Mouse (Mus musculus) embryonic facial prominence, embryonic 13.5 days (tissue): ENCODE measurements around the gene Utp6. TPM values are rescaled to one million over a fixed set of nuclear protein-coding genes. Genes with fewer than 3 reads are reported as not detected.

Source experiments
- ATAC-seq: fragments of 200-750 bp; cut with Nextera tagmentation; 2 replicates; pipeline ENCODE4 v1.8.0; 2017; ENCODE audit warnings: low read depth; ENCODE audit not compliant: insufficient number of reproducible peaks, insufficient read depth, low FRiP score, low TSS enrichment
- H3K27ac ChIP-seq: fragments of 300-500 bp; sonication (generic); 2 replicates; pipeline ENCODE4 v1.5.1; 2015; ENCODE audit warnings: moderate library complexity, mild to moderate bottlenecking, inconsistent platforms
- H3K27me3 ChIP-seq: fragments of 300-500 bp; sonication (generic); 2 replicates; pipeline ENCODE4 v1.6.1; 2015; ENCODE audit warnings: mild to moderate bottlenecking, inconsistent platforms
- H3K36me3 ChIP-seq: fragments of 300-500 bp; sonication (generic); 2 replicates; pipeline ENCODE4 v1.6.1; 2015; ENCODE audit warnings: mild to moderate bottlenecking, inconsistent platforms
- H3K4me1 ChIP-seq: fragments of 300-500 bp; sonication (generic); 2 replicates; pipeline ENCODE4 v1.6.1; 2015; ENCODE audit warnings: inconsistent platforms
- H3K4me2 ChIP-seq: fragments of 300-500 bp; sonication (generic); 2 replicates; pipeline ENCODE4 v1.6.1; 2015; ENCODE audit warnings: moderate library complexity, mild to moderate bottlenecking, inconsistent platforms
- H3K4me3 ChIP-seq: fragments of 300-500 bp; sonication (generic); 2 replicates; pipeline ENCODE4 v1.5.1; 2015; ENCODE audit warnings: mild to moderate bottlenecking, inconsistent platforms
- H3K9ac ChIP-seq: fragments of 300-500 bp; sonication (generic); 2 replicates; pipeline ENCODE4 v1.6.1; 2015; ENCODE audit warnings: mild to moderate bottlenecking, inconsistent platforms
- H3K9me3 ChIP-seq: fragments of 300-500 bp; sonication (generic); 2 replicates; pipeline ENCODE4 v1.6.1; 2016; ENCODE audit warnings: inconsistent platforms
- WGBS: fragments of 180-500 bp; shearing (Covaris S2); methylation state at CpG from one replicate; pipeline ENCODE4 v1.1.7; 2015; ENCODE audit warnings: mixed read lengths; 5-methylcytosine and 5-hydroxymethylcytosine counted together
- polyA plus RNA-seq: library from polyadenylated mRNA; unstranded; fragments of >200 nt; fragmentation: Nextera tagmentation; extraction: Ambion mirVana; gene quantifications from 2 replicates; pipeline ENCODE4 v1.2.1, GENCODE M21; 2015

Gene Utp6
- polyA plus RNA-seq, 1 experiment from 2014 or later, result 61.3 TPM

DNA sequence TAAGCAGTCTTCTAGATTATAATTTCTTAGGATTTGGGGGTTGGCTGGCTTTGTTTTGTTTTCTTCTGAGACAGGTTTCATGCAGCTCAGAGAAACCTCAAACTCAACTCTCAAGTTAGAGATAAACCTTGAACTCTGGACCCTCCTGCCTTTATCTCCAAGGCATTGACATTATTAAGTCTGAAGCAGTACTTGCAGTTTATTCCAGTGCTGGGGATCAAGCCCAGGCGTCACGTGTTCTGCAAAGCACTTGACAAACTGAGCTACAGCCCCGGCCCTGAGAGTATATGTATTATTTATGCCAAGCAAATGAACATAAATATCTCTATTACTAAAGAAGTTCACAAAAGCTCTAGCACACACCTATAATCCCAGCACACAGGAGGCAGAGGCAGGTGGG, 14.9 kb downstream of the Utp6 start:
- WGBS, result 97% methylated on average over 3 of the region's 3 CpGs

DNA sequence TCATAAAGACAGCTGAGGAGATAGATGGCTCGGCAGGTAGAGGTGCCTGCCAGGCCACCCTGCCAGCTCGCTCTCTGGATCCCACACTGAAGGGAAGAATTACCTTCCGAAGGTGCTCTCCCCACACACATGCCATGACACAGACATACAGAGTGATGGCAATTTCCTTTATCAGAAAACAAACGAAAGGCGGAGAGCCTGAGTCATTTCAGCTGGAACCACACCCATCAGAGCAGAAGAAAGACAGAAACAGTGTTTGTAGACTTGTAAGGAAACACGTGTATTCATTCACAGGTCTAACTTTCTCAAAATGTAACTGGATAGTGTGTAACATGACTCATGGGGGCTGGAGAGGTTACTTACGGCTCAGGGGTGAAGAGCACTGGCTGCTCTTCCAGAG, 18.6 kb downstream of the Utp6 start:
- H3K4me2 ChIP-seq, result no peak overlapping the region
- no peak for ATAC-seq
- peaks cover 88% of the 10 kb centered on the region for H3K36me3 ChIP-seq
- H3K9ac ChIP-seq, result no peak overlapping the region
- no peak overlapping the region for H3K4me3 ChIP-seq
- H3K27ac ChIP-seq, result no peak overlapping the region
- H3K4me1 ChIP-seq, result no peaks in the 10 kb centered on the region
- H3K27me3 ChIP-seq, result no peaks in the 10 kb centered on the region
- 86% methylated on average over 7 of the region's 7 CpGs for WGBS
- H3K9me3 ChIP-seq, result no peaks in the 10 kb centered on the region

More for the DNA sequence above, 14.9 kb downstream of the Utp6 start:
- no peaks in the 10 kb centered on the region for H3K9me3 ChIP-seq
- no peak overlapping the region for H3K9ac ChIP-seq
- H3K4me1 ChIP-seq, result no peaks in the 10 kb centered on the region
- no peak overlapping the region for H3K27ac ChIP-seq
- no peak for ATAC-seq
- no peak overlapping the region for H3K4me2 ChIP-seq
- no peak overlapping the region for H3K4me3 ChIP-seq
- H3K36me3 ChIP-seq, result peaks cover 89% of the 10 kb centered on the region
- no peaks in the 10 kb centered on the region for H3K27me3 ChIP-seq

DNA sequence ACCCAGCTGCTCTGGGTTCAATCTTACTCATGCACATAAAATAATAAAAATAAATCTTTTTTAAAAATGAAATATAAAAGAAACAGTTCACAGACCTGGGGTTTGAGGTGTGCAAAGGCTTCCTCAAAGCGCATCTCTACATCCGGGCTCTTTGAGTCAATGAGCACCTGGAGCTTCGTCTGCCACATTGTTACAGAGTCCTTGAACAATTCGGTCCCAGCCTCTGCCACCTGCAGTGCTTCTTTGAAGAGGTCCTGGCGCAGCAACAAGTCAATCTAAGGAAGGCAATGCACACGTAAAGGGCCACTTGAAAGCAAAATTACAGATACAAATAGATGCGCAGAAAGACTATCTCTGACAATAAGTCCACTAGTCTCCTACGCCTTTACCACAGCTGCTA, 19.1 kb downstream of the Utp6 start:
- Histone ChIP-seq H3K4me2 (no peak overlapping the region), H3K9ac (no peak overlapping the region), H3K9me3 (no peaks in the 10 kb centered on the region), H3K27me3 (no peaks in the 10 kb centered on the region), H3K4me1 (no peaks in the 10 kb centered on the region), H3K36me3 (peaks cover 86% of the 10 kb centered on the region), H3K4me3 (no peak overlapping the region), H3K27ac (no peak overlapping the region)
- WGBS, result 95% methylated on average over 8 of the region's 8 CpGs
- ATAC-seq, result no peak

DNA sequence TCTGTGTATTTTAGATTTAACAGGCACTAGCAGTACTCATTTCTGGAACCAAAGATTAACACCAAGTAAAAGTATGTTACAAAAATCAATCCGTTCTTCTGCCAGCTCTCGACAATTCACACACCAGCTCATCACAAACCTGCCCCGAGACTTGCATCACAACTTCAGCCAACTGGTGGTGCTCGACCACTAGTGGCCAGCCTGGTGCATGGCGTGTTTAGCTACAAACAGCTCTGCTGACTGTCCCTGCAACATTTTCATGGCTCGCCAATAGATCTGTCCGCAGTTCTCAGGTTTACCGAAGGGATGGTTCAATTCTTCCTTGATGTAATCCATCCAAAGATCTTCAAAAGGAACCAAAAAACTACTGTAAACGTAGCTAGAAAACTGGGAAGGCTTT, 26.4 kb downstream of the Utp6 start:
- Histone ChIP-seq H3K27ac (no peak overlapping the region), H3K4me3 (no peak overlapping the region)
- 86% methylated on average over 9 of the region's 9 CpGs for WGBS

DNA sequence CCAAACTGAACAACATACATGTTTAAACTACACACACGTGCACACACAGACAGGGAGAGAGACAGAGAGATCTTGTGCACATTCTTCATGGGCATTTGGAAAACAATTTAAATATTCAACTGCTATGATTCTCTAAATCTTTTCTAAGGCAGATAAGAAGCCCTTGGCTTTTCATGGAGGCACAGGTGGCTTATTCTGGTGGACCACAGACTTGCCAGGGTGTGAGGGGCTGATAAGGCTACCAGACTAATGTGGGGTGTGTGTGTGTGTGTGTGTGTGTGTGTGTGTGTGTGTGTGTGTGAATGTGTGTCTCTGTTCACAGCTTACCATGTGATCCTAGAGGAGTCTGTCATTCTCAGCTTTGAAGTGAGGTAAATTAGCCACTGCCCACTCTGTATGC, 39.4 kb downstream of the Utp6 start:
- Histone ChIP-seq H3K27me3 (no peaks in the 10 kb centered on the region), H3K27ac (no peak overlapping the region), H3K4me1 (peaks cover 18% of the 10 kb centered on the region), H3K4me2 (no peak overlapping the region), H3K9me3 (no peaks in the 10 kb centered on the region), H3K9ac (no peak overlapping the region), H3K36me3 (no peaks in the 10 kb centered on the region), H3K4me3 (no peak overlapping the region)
- no peak for ATAC-seq
- WGBS, result 86% methylated on average over 1 of the region's 1 CpGs

More for the DNA sequence above, 26.4 kb downstream of the Utp6 start:
- Histone ChIP-seq H3K27me3 (no peaks in the 10 kb centered on the region), H3K9ac (no peak overlapping the region), H3K4me1 (no peaks in the 10 kb centered on the region), H3K9me3 (no peaks in the 10 kb centered on the region), H3K36me3 (peaks cover 82% of the 10 kb centered on the region), H3K4me2 (no peak overlapping the region)
- no peak for ATAC-seq

DNA sequence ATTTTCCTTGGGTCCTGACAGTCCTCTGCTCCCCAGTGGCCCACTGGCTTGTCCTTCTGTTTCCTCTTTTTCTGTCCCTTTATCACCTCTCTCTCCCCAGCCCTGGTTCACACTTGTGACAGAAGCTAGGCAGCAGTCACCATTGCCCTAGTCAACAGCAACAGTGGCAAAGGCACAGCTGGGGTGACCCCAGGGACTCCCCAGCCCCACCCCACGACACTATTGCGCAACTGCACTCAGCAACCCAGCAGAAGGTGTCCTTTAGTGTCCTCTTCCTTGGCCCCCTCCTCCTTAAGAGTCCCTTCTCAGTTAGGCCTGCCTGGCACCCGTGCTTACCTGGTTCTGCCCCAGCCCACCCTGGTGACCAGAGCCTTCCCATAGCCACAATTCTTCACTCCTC, 40.0 kb downstream of the Utp6 start:
- Histone ChIP-seq H3K4me3 (no peak overlapping the region), H3K36me3 (no peaks in the 10 kb centered on the region), H3K27me3 (no peaks in the 10 kb centered on the region), H3K27ac (no peak overlapping the region), H3K4me1 (peaks cover 18% of the 10 kb centered on the region), H3K4me2 (no peak overlapping the region), H3K9me3 (no peaks in the 10 kb centered on the region), H3K9ac (no peak overlapping the region)
- ATAC-seq, result no peak
- 68% methylated on average over 3 of the region's 3 CpGs for WGBS

DNA sequence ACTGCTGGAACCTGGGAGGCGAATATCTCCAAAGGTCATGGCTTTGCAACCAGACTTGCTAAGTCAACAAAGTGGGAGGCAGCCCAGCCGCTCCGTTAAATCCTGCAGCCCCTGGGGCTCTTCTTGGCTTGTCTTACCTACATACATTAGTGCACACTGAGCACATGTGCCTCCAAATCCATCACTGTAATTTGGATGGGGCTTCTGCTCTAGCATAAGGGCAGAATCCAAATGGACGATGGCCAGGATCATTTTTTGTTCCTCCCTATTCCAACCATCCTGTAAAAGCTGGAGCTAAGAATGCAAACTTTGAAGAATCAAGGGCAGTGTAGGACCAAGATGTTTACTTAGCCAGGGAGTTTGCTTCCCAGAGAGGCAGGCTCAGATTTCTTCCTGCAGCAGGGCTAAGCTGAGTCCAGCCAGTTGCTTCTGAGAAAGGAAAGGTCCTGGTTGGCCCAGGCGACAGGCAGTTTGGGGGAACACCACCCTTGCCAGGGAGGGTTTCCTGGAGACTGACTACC, 41.6 kb downstream of the Utp6 start:
- Histone ChIP-seq H3K27me3 (no peaks in the 10 kb centered on the region), H3K4me3 (no peak overlapping the region), H3K4me2 (0 out of 2 replicates have a peak overlapping the region, but pooled peaks have one; percentile 33), H3K36me3 (no peaks in the 10 kb centered on the region), H3K27ac (peak overlapping the region; percentile 52; the same call in 1 of the 2 replicates), H3K4me1 (peaks cover 18% of the 10 kb centered on the region), H3K9ac (no peak overlapping the region), H3K9me3 (no peaks in the 10 kb centered on the region)
- 39% methylated on average over 5 of the region's 5 CpGs for WGBS
- no peak for ATAC-seq

DNA sequence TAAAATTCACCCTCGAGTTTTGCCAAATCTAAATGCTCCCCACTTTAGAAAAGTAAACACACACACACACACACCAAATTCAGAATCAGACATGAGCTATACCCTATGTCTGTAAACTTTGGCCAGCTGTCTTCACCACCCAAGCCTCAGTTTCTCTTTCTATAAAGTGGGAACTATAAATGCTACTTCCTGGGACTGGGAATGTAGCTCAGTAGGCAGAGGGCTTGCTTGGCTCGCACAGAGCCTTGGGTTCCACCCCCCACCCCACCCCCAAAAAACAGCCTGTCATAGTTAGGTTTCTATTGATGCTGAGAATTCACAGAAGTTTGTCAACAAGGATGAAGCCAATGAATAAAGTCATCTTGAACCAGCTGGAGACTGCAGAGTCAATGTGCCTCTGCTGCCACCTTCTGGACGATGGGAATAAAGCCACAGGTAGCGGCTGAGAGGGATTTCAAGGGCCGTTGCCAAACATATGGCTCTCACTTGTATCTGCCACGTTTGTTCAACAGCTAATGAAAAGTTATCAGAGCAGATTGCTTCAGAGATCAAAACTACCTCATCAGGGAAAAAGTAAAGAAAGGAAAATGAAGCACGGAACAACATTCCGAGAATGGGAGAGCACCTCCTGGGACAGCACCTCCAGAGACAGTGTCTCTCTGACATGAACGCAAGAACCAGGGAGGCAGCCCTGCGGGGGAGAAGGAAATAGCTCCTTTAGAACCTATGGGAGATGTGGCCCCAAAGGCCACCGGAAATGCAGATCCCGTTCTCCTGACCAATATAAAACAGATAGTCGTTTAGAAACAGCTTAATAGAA, 42.3 kb downstream of the Utp6 start:
- Histone ChIP-seq H3K27ac (peak overlapping the region; percentile 9; the same call in 1 of the 2 replicates), H3K36me3 (no peaks in the 10 kb centered on the region), H3K4me1 (peaks cover 18% of the 10 kb centered on the region), H3K4me3 (no peak overlapping the region), H3K9ac (no peak overlapping the region), H3K27me3 (no peaks in the 10 kb centered on the region), H3K9me3 (no peaks in the 10 kb centered on the region), H3K4me2 (peak overlapping the region; percentile 33)
- ATAC-seq, result no peak
- 15% methylated on average over 13 of the region's 13 CpGs for WGBS

DNA sequence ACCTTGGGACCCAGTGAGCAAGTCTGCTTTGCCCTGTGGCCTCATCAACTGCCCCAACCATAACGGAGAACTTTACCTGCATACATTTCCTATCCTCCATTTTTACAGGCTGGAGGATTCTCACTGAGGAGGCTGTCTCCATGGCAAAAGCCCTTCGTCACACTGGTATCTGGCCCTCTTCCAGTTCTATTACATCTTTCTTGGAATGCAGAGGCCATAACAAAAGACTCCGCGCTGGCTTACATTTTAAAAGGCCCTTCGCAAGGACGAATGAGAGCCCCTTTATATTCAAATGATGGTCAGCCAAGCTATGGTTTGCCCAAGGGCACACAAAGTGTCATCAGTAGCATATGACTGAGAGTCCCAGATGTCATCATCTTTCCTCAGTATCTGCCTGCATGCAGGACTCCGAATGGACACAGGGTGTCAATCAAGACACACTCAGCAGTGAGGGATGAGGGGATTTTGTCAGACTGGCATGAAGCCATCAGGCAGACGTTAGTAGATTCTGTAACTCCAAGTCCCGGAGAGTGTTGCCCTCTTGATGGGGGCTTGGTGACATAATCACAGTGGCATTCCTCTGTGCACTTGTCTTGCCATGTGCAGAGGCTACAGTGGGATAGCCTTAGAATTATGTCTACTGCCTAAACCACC, 46.4 kb downstream of the Utp6 start:
- no peak overlapping the region for H3K4me3 ChIP-seq
- 72% methylated on average over 9 of the region's 9 CpGs for WGBS
- H3K4me2 ChIP-seq, result no peak overlapping the region
- no peak overlapping the region for H3K27ac ChIP-seq
- no peaks in the 10 kb centered on the region for H3K9me3 ChIP-seq
- no peak for ATAC-seq
- H3K36me3 ChIP-seq, result no peaks in the 10 kb centered on the region
- H3K9ac ChIP-seq, result no peak overlapping the region
- H3K4me1 ChIP-seq, result peaks cover 19% of the 10 kb centered on the region
- no peaks in the 10 kb centered on the region for H3K27me3 ChIP-seq

DNA sequence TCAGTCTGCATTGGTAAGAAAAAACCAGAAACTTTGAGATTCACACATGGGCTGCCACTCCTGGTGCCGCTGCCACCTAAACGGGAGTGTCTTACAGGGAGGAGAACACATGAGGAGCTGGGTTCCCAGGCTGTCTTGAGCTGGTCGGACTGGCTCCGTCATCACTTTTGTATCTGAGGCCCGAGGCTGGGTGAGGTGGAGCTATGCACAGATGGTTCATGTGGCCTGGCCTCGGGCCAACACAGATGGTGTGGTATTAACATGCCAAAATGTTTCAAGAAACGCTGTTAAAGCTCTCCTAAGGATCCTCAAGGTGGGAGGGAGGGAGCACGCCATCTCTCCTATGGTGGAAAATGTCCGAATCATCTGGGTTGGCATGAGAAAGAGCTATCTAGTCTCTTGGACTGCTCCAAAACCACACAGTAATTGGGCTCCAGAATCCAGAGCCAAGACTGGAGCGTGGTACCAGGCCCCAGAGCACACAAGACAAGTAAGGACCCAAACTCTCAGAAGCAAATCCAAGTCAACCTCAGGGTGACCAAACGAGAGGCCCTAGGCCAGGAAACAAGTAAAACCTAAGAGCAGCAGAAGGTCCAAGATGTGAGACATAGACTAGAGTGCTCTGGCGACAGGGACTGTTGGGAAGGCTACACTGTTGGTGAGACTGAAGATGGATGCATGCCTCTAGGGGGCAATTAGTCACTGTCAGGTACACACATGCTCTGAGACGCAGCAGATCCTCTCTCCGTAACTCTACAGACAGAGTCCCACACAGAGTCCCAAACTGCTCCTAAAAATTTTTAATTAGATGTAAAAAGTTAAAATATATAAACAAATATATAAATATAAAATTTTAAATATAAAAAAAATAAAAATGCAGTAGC, 53.3 kb downstream of the Utp6 start:
- H3K4me1 ChIP-seq, result peaks cover 20% of the 10 kb centered on the region
- H3K4me3 ChIP-seq, result no peak overlapping the region
- no peaks in the 10 kb centered on the region for H3K27me3 ChIP-seq
- peak overlapping the region; percentile 33 for H3K4me2 ChIP-seq
- 43% methylated on average over 14 of the region's 14 CpGs for WGBS
- H3K36me3 ChIP-seq, result no peaks in the 10 kb centered on the region
- peak overlapping the region; percentile 39; the same call in 1 of the 2 replicates for H3K27ac ChIP-seq
- no peaks in the 10 kb centered on the region for H3K9me3 ChIP-seq
- ATAC-seq, result peak; percentile 77
- no peak overlapping the region for H3K9ac ChIP-seq

DNA sequence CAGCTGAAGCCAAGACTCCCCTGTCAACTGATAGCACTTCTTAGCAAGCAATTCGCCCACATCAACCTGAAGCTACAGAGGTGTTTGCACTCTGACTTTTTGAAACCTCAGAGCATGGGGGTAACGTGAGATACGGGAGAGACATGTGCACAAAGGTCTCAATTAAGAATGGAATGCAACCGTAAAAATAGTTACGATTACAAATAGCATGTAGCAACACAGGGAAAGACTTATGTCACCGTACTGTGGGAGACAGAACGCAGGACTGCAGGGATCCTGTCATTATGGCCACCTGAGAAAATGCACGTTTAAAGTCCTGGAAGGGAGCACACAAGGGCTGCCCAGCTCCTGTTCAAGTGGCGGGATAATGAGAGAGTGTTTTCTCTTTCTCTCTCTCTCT, 55.3 kb downstream of the Utp6 start:
- WGBS, result 39% methylated on average over 9 of the region's 9 CpGs
- ATAC-seq, result no peak
- Histone ChIP-seq H3K36me3 (no peaks in the 10 kb centered on the region), H3K9me3 (no peaks in the 10 kb centered on the region), H3K27ac (no peak overlapping the region), H3K4me1 (peaks cover 20% of the 10 kb centered on the region), H3K4me2 (no peak overlapping the region), H3K27me3 (no peaks in the 10 kb centered on the region), H3K9ac (no peak overlapping the region), H3K4me3 (no peak overlapping the region)
